Mouse (Mus musculus): ENCODE results near the gene Bdkrb1. TPM values are rescaled to one million over a fixed set of nuclear protein-coding genes. Genes with fewer than 3 reads are reported as not detected.

The Bdkrb1 gene
- not detected for total RNA-seq (2023)

GRCm38 (mm10) chr12:105602581-105603210 is at the start of gene Bdkrb1:
Gene Bdkrb1, plus strand, starts transcription at chr12:105603085.

DNA sequence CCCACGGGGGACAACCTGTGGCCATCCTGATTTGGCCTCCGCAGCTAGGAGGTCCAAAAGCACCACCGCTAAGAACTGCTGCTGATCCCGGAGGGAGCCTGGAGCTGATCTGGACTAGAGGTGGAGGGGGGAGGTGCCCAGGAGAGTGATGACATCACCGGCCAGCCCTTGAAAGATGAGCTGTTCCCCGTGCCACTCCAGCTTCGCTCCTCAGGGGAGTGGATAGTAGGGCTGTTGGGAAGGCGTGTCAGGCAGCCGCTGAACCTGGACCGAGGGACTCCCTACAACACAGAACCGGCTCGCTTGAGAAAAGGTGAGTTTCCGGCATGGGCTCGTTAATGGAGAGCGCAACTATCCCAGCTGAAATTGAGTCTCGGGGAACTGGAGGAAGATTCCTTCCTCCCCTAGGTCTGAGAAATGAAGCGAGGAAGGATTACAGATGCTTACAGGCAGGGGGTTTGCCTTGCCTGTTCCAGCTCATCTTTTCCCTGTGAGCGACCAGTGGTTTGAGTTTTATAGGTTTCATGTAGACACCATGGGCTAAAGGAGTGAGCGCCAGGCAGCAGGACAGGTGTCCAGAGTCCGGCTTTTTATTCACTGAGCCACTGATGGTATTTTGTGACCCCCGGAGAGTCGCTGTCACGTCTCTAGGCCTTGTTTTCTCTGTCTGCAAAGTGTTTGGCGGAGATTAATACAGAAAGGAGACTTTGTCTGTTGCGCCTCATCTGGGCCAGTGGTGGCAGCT is 39.8 kb upstream of the Bdkrb1 start, which contains the start of gene Bdkrb2:
Gene Bdkrb2, plus strand, starts transcription at position 291 of the 745 bp plus-strand sequence.

Other genes starting within 250 kb of the Bdkrb1 start
- not detected for gene D430019H16Rik, start 149.2 kb upstream of the Bdkrb1 start, total RNA-seq (2023)
- not detected for gene Bdkrb2, start 39.9 kb upstream of the Bdkrb1 start, total RNA-seq (2023)
- gene Gskip, start 81.7 kb downstream of the Bdkrb1 start, total RNA-seq (2023): 11.9 TPM
- 47.7 TPM for gene Atg2b, start 82.1 kb downstream of the Bdkrb1 start, total RNA-seq (2023)
- not detected for gene Ak7, start 102.9 kb downstream of the Bdkrb1 start, total RNA-seq (2023)
- 190 TPM for gene Papola, start 181.6 kb downstream of the Bdkrb1 start, total RNA-seq (2023)

Measured in CD4-positive naive resting alpha-beta T cell, adult 57 days (primary cell).